Mouse (Mus musculus): Measurements from ENCODE around the gene Prkcg.

DNA sequence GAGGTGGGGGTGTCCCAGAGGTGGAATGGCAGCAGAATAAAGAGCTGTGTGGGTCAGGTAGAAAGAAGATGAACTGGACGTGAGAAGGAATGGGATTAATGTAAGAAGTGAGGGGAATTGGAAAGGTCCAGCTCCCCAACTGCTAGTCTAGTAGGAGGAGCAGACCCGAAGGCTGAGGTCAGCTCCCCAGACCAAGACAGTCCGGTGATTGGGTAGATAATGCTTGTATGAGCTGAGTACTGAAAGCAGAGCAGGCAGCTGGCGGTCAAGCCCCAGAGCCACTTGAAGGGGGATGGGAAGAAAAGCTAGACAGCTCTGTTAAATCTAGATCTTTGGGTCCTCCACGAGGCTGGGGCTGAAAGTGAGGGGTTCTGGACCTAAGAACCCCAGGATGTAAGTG, 44.6 kb downstream of the Prkcg start:
- no peak for TF ChIP-seq POLR2A (IDR thresholded peaks at IDR 0.05; ENCODE audit: insufficient read depth, low read depth, low read length)
- no peak for TF ChIP-seq CTCF (IDR thresholded peaks at IDR 0.05; ENCODE audit: insufficient read depth, low read depth, low read length)
